Mouse (Mus musculus) intestine, postnatal 0 days (tissue): Measurements from ENCODE around the gene Olfr1447. TPM values are rescaled to one million over a fixed set of nuclear protein-coding genes. Genes with fewer than 3 reads are reported as not detected.

Experiments used
- ATAC-seq: fragments of 200-750 bp; cut with Nextera tagmentation; 2 replicates; pipeline ENCODE4 v1.8.0; 2017; ENCODE audit warnings: mild to moderate bottlenecking, moderate TSS enrichment, moderate library complexity
- H3K27ac ChIP-seq: fragments of 300-500 bp; sonication (generic); 2 replicates; pipeline ENCODE4 v1.5.1; 2014; ENCODE audit warnings: mild to moderate bottlenecking, low read depth, low read length, moderate library complexity
- H3K27me3 ChIP-seq: fragments of 300-500 bp; sonication (generic); replicated peaks from 2 replicates; pipeline ENCODE4 v1.6.1; 2014; ENCODE audit warnings: low read length, mixed read lengths; ENCODE audit not compliant: control insufficient read depth, insufficient read depth
- H3K36me3 ChIP-seq: fragments of 300-500 bp; sonication (generic); 2 replicates; pipeline ENCODE4 v1.6.1; 2014; ENCODE audit warnings: mild to moderate bottlenecking, moderate library complexity; ENCODE audit not compliant: control insufficient read depth, insufficient read depth
- H3K4me1 ChIP-seq: fragments of 300-500 bp; sonication (generic); replicated peaks from 2 replicates; pipeline ENCODE4 v1.6.1; 2014; ENCODE audit warnings: antibody characterized with exemption, low read length, mixed read lengths; ENCODE audit not compliant: control insufficient read depth, insufficient read depth
- H3K4me2 ChIP-seq: fragments of 300-500 bp; sonication (generic); replicated peaks from 2 replicates; pipeline ENCODE4 v1.6.1; 2014; ENCODE audit warnings: low read depth, mild to moderate bottlenecking, moderate library complexity
- H3K4me3 ChIP-seq: fragments of 300-500 bp; sonication (generic); 2 replicates; pipeline ENCODE4 v1.5.1; 2014; ENCODE audit warnings: low read depth, low read length
- H3K9ac ChIP-seq: fragments of 300-500 bp; sonication (generic); 2 replicates; pipeline ENCODE4 v1.6.1; 2014; ENCODE audit warnings: mild to moderate bottlenecking, low read depth, low read length
- H3K9me3 ChIP-seq: fragments of 300-500 bp; sonication (generic); 2 replicates; pipeline ENCODE4 v1.6.1; 2016; ENCODE audit warnings: mixed run types; ENCODE audit not compliant: control insufficient read depth
- CTCF ChIP-seq: sonication (generic); IDR thresholded peaks from 2 replicates; pipeline ENCODE4 v1.5.1; 2016; ENCODE audit warnings: low read depth, mild to moderate bottlenecking, control low read depth, antibody characterized with exemption, moderate library complexity
- WGBS: fragments of 180-500 bp; shearing (Covaris S2); extraction: QIAGEN DNeasy Blood & Tissue Kit; methylation state at CpG from one replicate; pipeline ENCODE4 v1.1.7; 2014; 5-methylcytosine and 5-hydroxymethylcytosine counted together
- polyA plus RNA-seq: library from polyadenylated mRNA; unstranded; fragments of >200 nt; fragmentation: Nextera tagmentation; extraction: Ambion mirVana; gene quantifications from 2 replicates; pipeline ENCODE4 v1.2.1, GENCODE M21; 2015

The Olfr1447 gene
- polyA plus RNA-seq, 1 experiment from 2014 or later, result not detected

DNA sequence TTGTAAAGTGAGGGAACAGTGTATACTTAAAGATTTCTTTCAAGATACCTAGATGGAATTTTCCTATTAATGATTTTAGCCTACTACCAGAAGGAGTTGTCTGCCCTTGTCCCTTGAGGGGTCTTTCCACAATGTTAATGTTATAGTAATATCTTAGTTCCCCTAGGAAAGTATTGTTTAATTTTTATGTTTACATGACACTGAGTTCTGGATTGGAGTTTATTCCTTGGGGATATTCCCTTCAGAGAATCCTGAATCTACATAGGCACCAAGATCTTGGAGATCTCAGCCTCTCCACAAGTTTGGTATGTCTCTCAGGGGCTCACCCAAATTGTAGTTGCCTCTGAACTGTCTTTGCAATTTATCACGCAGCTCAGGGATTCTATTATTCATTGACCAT, 46.6 kb downstream of the Olfr1447 start, which contains the start of gene Olfr1444:
Gene Olfr1444, plus strand, starts transcription at position 301 of the 400 bp plus-strand sequence.
- H3K36me3 ChIP-seq, result no peaks in the 10 kb centered on the region
- no peak within 1 kb of the TSS for H3K27ac ChIP-seq
- 55% methylated on average over 1 of the region's 1 CpGs for WGBS
- TF ChIP-seq CTCF, result no peak
- no peak within 1 kb of the TSS for H3K4me2 ChIP-seq
- H3K9ac ChIP-seq, result no peak within 1 kb of the TSS
- ATAC-seq, result no peak
- no peak within 1 kb of the TSS for H3K4me3 ChIP-seq
- no peaks in the 10 kb centered on the region for H3K27me3 ChIP-seq
- H3K9me3 ChIP-seq, result no peaks in the 10 kb centered on the region
- H3K4me1 ChIP-seq, result no peaks in the 10 kb centered on the region

Other genes with a start within 250 kb of the Olfr1447 start
- gene Olfr1442, start 233.3 kb downstream of the Olfr1447 start, polyA plus RNA-seq, result not detected in 2 replicates
- gene Olfr1443, start 225.6 kb downstream of the Olfr1447 start, polyA plus RNA-seq, result not detected in 2 replicates
- 0.55 and 0.59 TPM in 2 replicates for gene Keg1, start 208.0 kb downstream of the Olfr1447 start, polyA plus RNA-seq
- 0.93 and 1.1 TPM in 2 replicates for gene Cntf, start 138.1 kb downstream of the Olfr1447 start, polyA plus RNA-seq
- 13.6 and 15.1 TPM in 2 replicates for gene Zfp91, start 107.6 kb downstream of the Olfr1447 start, polyA plus RNA-seq
- 1.7 and 1.9 TPM in 2 replicates for gene Lpxn, start 107.5 kb downstream of the Olfr1447 start, polyA plus RNA-seq
- not detected in 2 replicates for gene Gm5244, start 57.1 kb downstream of the Olfr1447 start, polyA plus RNA-seq
- gene Olfr1444, start 46.5 kb downstream of the Olfr1447 start, polyA plus RNA-seq, result not detected in 2 replicates
- gene Olfr1445, start 19.9 kb downstream of the Olfr1447 start, polyA plus RNA-seq, result not detected in 2 replicates
- gene Olfr1446, start 10.2 kb downstream of the Olfr1447 start, polyA plus RNA-seq, result not detected in 2 replicates
- gene Olfr1448, start 20.7 kb upstream of the Olfr1447 start, polyA plus RNA-seq, result not detected in 2 replicates
- not detected in 2 replicates for gene Olfr1449, start 27.1 kb upstream of the Olfr1447 start, polyA plus RNA-seq
- gene Olfr1450, start 46.5 kb upstream of the Olfr1447 start, polyA plus RNA-seq, result not detected in 2 replicates
- not detected in 2 replicates for gene Olfr1451, start 91.3 kb upstream of the Olfr1447 start, polyA plus RNA-seq
- gene Olfr1453, start 124.6 kb upstream of the Olfr1447 start, polyA plus RNA-seq, result not detected in 2 replicates
- not detected in 2 replicates for gene Olfr1454, start 156.9 kb upstream of the Olfr1447 start, polyA plus RNA-seq
- gene Olfr1457, start 194.1 kb upstream of the Olfr1447 start, polyA plus RNA-seq, result not detected in 2 replicates
- not detected in 2 replicates for gene Olfr1458, start 203.0 kb upstream of the Olfr1447 start, polyA plus RNA-seq
- not detected in 2 replicates for gene Olfr1459, start 245.8 kb upstream of the Olfr1447 start, polyA plus RNA-seq